Mouse (Mus musculus) erythroblast, adult 5-6 weeks (primary cell): ENCODE data around the gene Zfp367. TPM values are rescaled to one million over a fixed set of nuclear protein-coding genes. Genes with fewer than 3 reads are reported as not detected.

Source experiments
- ATAC-seq: replicated peaks from 2 replicates; pipeline ENCODE4 v1.8.0; 2016; ENCODE audit warnings: moderate number of reproducible peaks, mild to moderate bottlenecking, moderate TSS enrichment, inconsistent platforms; ENCODE audit not compliant: poor library complexity, low FRiP score, severe bottlenecking
- total RNA-seq, 2 experiments: library from RNA; stranded (forward) in 1 of 2; stranded (reverse) in 1 of 2; fragments of 150-400 nt in 1 of 2; fragments of 200-764, 138-1000 nt in 1 of 2; gene quantifications; 2 replicates each; pipeline versions ENCODE4 v1.2.3 to v1.2.4; 2015 to 2017; ENCODE audit warnings: low replicate concordance in 2 of 2

Zfp367 gene
- total RNA-seq (2015; ENCODE audit: low replicate concordance), result 25.0 and 29.7 TPM in 2 replicates
- total RNA-seq (2017; ENCODE audit: low replicate concordance), result 29.6 and 43.4 TPM in 2 replicates

DNA sequence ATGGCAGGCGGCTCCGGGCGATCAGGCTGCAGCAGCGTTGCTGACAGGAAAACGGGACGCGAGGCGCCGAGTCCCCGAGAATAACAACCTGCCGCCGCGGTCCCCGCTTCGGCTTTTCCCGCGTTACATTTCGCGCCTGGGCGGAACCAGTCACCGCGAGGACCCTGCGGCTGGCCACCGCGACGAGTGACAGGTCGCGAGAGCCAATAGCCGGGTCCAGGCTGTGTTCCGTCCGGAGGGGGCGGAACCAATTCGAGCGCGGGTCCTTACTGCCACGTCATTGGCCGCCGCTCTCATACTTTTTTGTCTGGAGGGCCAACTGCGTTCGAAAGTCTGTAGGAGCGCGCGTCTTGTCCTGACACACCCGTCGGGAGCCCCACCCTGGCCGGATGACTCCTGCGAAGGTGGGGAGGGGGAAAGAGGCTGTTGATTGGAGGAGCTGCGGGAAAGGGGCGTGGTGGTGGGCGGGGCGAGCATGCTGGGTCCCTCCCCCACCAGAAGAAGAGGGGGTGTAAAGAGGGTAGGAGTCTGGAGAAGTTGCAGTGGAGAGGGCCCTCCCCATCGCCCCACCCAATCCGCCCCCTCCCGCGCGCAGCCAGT, at the start of gene Zfp367:
Gene Zfp367 (minus strand): TSS at position 120 of the 600 bp plus-strand sequence.
- peak; percentile 88 for ATAC-seq

DNA sequence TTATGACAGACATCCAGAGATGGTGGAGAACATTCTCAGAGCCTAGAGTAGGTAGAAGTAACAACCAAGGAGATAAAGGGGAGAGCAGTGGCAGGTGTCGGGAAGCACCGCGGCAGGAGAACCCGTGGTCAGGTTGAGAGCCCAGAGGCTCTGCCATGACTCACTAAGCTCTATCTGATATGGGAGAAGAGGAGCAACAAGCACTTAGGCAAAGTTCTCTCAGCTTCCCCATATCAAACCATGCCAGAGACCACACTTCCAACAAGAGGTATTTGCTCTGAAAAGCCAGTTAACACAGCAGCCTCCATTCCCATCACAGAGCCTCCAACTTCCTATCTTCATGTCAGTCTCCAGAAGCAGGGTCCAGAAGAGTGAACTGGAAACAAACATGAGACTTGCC, 47.9 kb upstream of the Zfp367 start:
- no peak for ATAC-seq

DNA sequence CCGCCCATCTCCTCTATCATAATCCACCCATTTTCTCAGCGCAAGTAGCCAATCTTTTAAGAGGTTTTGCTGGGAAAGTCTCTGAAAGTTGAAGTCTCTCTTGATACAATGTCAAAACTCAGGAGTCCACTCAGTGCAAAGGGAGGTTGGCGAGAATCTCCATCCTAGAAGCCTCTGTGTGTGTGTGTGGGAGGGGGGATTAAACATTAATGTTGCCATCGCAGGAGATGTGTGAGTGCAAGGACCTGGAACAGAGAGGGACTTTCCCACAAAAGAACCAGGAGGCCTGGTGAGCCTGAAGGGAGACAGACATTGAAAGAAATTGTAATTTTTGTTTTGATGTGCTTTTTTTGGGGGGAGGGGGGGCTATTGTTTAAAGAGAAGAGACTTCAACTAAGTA, 45.3 kb upstream of the Zfp367 start:
- no peak for ATAC-seq

DNA sequence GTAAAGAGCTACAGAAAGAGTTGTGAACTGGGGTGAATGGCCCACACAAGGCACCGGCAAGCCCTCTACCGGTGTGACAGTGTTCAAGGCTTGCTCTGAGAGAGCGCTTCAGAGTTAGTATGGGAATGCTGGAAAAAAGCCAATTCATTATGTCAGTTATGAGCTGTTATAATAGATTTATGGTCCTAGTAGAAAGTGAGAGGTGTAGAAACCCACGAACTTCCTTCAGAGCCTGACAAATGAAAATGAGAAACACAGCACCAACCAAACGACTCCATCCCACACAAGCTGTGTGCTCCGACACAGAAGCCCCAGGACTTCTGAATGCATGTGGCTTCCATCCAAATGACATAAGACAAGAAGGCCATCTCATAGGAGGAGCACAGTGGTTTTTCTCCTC, 44.9 kb upstream of the Zfp367 start:
- ATAC-seq, result no peak

DNA sequence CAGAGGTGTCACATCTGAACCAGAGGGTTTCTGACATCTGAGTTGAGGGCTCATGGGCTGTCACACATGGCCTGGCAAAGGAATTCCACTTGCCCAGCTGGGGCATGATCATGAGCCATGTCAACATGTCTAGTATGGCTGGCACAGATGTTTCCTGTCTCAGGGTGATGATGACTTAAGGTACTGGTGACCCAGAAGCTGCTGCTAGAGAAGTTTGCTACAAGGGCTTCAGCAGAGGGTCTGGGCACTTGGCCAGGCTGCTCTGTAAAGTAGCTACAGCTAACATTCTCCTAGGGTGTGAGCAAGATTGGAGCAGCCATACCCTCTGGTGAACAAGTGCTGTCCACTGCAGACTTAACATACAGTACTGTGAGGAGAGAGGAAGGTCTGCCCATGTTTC, 34.1 kb upstream of the Zfp367 start:
- ATAC-seq, result no peak

DNA sequence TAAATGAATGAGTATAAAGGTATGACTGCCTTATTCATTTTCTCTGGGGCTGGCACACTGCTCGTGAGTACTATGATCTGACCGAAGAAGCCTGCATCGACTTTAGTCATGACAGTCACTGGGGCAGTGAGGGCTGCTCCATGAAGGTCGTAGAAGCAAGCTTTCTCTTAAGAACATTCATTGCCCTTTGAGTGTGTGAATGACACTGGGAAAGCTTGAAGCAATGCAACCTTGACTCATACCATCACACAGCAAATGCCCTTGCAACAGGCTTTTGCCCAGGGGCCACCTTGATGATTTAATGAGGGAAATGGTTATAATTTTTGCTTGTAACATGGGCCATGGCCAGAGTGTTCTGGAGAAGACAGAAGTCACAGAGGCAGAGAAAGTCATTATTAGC, 33.5 kb upstream of the Zfp367 start:
- no peak for ATAC-seq

DNA sequence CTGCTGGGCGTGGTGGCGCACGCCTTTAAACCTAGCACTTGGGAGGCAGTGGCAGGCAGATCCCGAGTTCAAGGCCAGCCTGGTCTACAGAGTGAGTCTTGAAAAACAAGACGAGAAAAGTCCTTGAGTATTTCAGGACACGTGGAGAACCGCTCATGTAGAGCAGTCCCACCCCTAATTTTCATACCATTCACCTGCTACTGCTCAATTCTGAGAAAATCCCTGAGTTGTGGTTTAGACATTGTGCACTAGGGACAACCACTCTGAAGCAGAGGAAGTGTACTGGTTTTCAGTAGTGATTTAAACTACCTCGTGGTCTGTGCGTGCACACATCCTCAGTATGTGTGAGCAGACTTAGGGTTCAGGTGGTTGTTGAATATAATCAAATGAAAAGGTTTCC, 32.6 kb upstream of the Zfp367 start:
- no peak for ATAC-seq

DNA sequence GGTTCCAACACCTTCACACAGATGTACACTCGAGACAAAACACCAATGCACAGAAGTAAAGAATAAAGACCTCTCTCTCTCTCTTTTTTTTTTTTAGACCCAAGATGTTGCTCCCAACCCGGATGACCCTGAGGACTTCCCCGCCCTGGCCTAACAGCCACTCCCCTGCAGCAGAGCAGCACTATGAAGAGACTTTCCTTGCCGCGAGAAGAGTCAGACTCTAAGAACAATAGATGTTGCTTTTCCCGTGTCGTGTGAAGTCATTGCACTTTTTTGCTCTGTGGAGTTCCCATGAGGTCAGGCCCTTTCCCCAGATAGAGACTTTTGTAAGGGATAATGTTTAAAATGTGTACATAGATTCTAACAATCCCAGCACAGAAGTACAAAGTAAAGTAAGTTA, 32.2 kb upstream of the Zfp367 start:
- ATAC-seq, result no peak

DNA sequence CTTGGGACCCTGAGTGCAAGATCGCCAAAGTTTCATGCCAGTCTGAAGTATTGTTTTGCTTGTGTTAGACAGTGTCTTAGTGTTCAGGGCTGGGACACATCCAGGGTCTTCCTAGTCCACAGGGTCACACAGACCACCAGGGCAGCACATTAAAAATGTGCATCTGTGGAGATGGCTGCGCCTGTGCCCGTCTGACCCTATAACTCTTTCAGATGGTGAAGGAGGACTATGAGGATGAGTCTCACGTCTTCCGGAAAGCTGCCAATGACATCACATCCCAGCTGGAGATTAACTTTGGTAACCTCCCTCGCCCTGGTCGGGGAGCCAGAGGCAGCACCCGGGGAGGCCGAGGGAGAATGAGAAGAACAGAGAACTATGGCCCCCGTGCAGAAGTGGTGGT, 31.4 kb upstream of the Zfp367 start:
- ATAC-seq, result no peak

DNA sequence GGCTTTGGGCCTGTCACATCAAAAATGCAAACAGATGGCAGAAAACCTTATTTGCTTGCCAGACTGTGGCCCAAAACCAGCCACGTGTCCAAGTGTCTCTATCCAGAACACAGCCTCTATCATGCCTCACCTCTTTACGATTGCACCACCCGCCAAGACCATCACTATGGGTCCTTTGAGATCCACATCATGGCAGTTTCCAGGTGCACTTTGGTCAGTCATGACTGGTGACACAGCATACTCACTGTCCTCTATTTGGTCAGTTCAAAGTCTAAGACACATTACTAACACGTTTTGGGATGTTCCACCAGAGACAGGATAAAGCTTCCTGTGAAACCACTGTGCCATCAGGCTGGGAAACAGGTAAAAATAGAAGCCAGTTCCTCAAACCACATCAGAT, 30.6 kb upstream of the Zfp367 start:
- ATAC-seq, result no peak

DNA sequence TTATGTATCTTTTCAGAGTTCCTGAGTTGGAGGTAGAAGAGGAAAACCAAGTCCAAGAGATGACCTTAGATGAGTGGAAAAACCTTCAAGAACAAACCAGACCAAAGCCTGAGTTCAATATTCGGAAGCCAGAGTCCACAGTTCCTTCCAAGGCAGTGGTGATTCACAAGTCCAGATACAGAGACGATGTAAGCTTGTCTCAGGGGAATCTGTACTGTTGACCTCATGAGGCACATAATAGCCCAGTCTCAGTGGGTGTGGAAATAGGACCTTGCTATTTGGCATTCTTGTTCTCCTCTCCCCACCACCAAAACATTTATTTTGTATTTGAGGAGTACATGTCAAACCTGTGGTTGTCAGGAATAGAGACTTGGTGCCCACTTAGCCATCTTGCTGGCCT, 29.1 kb upstream of the Zfp367 start:
- ATAC-seq, result no peak

DNA sequence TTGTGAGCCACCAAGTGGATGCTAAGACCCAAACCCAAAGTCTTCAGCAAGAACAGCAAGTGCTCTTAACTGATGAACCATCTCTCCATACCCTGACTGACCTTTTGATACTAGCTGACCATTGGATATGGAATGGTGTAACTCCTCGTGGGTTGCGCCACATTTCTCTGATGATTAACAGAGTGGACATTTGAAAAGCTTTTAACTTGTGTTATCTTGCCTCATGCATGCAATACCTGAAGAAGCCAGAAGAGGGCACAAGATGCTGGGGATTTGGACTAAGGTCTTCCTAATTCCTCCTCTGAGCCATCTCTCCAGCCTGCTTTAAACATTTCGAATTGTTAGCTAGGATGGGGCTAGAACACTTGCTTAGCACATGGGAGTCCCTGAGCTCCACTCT, 27.9 kb upstream of the Zfp367 start:
- peak; percentile 63; the same call in 1 of the 2 replicates for ATAC-seq

DNA sequence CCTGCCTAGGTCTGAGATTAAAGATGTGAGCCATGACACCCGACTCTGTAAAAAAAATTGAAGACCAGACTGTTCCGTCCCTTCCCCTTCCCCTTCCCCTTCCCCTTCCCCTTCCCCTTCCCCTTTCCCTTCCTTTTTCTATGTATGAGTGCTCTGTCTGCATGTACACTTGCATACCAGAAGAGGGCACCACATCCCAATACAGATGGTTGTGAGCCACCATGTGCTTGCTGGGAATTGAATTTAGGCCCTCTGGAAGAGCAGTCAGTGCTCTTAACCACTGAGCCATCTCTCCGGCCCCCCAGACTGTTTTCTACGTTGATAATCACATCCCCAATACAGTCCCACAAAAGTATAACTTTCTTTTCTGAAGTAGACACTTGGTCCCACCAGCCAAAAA, 27.3 kb upstream of the Zfp367 start:
- ATAC-seq, result no peak

DNA sequence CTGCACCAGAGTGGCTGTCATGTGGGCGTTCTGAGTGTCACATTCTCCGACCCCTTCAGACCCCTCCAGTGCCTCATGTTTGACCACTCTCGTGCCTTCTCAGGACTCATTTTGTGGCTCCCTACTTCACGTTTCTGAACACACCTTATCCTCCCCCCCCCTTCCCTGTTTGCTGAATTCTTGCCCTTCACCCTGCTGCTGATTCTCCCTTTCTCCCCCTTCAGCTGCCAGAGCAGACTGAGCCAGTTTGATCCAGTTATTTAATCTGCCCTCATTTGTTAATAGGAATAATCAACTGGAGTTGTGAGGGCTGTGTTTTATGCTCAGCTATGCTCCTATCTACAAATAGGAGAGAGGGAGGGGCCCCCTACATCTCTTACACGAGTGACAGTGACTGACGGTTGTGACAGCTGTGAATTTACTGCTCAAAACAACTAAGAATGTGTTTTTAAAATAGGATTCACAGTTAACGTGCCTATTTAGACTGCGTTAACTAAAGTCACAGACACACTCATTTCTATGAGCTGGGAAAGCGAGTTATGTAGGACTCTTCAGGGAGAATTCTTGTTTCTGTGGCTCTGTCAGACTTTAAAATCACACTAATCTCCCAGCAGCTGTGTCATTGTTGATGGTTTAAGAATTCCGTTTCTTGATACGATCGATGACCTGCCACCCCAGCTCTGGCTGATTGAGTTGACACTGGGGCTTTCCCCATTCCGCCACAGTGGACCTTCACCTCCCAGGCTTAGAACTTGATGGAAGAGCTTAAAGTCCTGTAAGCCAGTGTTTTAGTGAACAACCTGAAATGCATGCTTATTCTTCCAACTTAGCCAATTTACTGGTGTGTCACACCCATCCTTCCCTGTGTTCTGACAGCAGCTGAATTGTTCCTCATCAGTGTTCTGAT, 26.0 kb upstream of the Zfp367 start:
- ATAC-seq, result no peak

DNA sequence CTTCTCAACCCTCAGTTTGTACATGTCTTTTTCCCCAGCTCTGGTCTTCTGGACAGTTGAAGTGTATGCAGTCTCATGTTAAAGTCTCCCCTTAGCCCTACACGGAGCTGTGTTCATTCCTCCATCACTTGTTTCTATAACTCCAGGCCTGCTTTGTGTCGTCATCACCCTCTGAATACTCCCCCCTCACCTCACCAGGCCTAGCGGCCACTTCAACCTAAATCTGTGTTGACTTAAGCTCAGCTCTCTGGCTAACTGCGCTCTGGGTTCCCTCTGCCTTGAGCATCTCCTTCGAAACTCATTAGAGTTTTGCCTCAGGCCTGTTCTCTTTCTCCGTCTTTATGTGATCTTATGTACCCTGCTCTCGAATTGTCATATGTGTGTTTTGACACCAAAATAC, 25.0 kb upstream of the Zfp367 start:
- no peak for ATAC-seq

DNA sequence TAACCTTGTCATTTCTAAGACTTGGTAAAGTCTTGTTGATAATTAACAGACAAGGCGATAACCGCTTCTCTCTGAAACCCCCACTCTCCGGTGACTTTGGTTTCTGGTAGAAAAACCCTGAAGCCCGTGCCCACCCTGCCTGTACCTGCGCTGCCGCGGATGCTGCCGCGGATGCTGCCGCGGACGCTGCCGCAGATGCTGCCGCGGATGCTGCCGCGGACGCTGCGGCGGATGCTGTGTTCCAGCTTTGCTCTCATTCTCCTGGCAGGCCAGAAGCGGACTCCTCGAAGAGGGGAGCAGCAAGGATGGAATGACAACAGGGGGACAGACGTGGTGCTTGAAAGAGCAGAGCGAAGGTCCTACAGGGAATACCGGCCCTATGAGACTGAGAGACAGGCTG, 16.7 kb upstream of the Zfp367 start:
- no peak for ATAC-seq

DNA sequence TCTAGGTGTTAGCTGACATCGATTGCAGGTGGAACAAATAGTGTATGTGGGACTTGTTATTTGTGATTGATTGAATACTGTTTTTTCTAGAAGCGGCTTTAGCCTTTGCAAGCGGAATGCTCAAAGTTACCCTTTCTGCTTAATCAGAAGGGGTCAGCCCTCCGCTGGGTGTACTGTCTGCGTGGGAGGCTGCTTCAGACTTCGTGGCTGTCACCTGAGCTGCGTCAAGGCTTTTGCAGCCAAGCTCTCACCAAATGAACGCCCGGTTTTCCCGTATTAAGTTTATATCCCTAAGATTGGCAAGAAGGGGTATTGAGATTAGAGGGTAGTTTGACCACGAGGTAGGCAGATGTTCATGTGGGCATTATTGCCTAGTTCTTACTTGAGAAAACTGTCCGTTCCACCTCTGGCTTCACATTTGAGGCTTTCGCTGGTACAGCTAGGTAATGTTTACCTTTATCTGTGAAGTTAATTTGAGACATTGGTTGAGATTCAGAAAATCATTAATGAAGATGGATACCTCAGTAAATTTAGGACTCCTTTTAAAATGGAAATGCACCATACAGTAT, 10.2 kb upstream of the Zfp367 start:
- no peak for ATAC-seq

DNA sequence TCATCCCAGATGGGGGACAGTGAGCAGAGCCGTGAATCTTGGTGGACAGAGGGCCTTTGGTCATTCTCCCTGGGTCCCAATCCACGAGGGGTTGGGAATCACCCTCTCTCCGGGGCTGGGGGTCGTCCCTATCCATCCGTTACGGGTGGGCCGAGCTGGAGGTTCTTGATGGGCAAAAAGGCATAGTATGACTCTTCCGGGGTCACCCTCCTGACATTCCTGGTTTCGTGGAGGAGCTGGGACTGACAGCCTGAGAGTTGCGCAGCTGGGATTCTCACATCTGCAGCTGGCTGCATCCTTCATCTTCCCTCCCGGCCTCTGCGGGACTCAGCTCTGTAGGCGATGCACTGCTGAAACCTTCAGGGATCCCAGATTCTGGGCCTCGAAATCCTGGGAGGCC, 9.6 kb upstream of the Zfp367 start:
- no peak for ATAC-seq

DNA sequence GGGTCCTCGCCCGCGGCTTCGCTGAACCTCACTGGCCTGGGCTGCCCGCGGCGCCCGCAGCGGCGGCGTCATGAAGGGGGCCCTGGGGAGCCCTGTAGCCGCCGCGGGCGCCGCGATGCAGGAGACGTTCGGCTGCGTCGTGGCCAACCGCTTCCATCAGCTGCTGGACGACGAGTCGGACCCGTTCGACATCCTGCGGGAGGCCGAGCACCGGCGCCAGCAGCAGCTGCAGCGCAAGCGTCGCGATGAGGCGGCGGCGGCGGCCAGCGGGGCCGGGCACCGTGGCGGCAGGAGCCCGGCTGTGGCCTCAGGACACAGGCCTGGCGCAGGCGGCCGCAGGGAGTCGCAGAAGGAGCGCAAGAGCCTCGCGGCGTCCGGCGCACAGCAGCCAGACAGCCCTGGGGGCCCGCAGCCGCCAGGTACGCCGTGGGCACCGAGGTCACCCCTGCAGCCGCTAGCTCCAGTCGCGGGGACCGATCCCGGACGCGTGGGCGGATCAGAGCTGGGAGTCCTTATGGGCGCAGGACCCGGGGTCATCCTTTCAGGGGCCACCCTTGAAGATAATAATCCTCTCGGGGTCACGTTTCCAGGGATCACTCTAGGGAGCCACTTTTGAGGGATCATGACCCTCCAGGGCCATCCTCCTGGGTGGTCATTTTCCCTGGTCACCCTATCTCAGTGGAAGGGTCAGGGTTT, 9.1 kb upstream of the Zfp367 start:
- peak; percentile 22 for ATAC-seq

DNA sequence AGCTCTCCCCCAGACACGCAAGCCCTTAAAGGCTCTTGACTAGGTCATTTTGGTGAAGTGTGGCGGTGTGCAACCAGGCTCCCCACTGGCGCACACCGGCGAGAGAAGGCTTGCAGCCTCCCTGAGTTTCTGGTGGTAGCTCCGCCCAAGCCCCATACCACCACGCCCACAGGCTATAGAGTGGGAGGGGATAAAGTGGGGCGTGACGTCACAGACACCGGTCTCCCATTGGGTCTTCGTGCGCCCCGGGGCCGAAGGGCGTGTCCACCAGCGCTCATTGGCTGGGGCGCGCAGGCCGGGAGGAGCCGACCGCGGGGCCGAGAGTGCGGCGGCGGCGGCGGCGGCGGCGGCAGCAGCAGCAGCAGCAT, 8.5 kb upstream of the Zfp367 start, which contains the start of gene Habp4:
Gene Habp4 (plus strand): TSS at position 277 of the 368 bp plus-strand sequence.
- peak; percentile 99 for ATAC-seq
